Mouse (Mus musculus) urinary bladder, adult 2 months (tissue): ENCODE measurements around the gene Flcn. TPM values are rescaled to one million over a fixed set of nuclear protein-coding genes. Genes with fewer than 3 reads are reported as not detected.
"Not testable (repeated sequence)": the region's sequence is repeated elsewhere in the genome, so short reads cannot be mapped to it uniquely, and the experiment has no call there.

ENCODE experiments used
- DNase-seq: peaks from one replicate; pipeline ENCODE4 v3.0.0; 2022; ENCODE audit warnings: low spot score
- polyA plus RNA-seq: library from polyadenylated mRNA; depleted of rRNA; stranded (reverse); fragments of >200 nt; gene quantifications from 2 replicates; pipeline ENCODE4 v1.2.3, GENCODE M21; 2012; rRNA removed

Flcn gene
- polyA plus RNA-seq: 42.6 and 48.8 TPM in 2 replicates

- DNase-seq: peak; percentile 89
These were observed at the start of gene Flcn for GRCm38 (mm10) chr11:59809670-59810474. Gene Flcn, minus strand, starts transcription at chr11:59810016.

- DNase-seq: no peak
These were observed 43.0 kb upstream of the Flcn start for GRCm38 (mm10) chr11:59852865-59853264.

GRCm38 (mm10) chr11:59847891-59848884 lies 38.4 kb upstream of the Flcn start:
- peak; percentile 80 for DNase-seq

GRCm38 (mm10) chr11:59847131-59847530 lies 37.3 kb upstream of the Flcn start:
- no peak for DNase-seq

GRCm38 (mm10) chr11:59846311-59846710 lies 36.5 kb upstream of the Flcn start:
- DNase-seq: no peak

- peak; percentile 86 for DNase-seq
These were observed 29.8 kb upstream of the Flcn start, which contains the start of gene Cops3 for GRCm38 (mm10) chr11:59839459-59840126. Gene Cops3, minus strand, starts transcription at chr11:59839838.

GRCm38 (mm10) chr11:59839008-59839458 lies 29.2 kb upstream of the Flcn start, which contains the start of gene Nt5m:
Gene Nt5m, plus strand, starts transcription at chr11:59839447.
- no peak for DNase-seq

- DNase-seq: no peak
These were observed 28.6 kb upstream of the Flcn start for GRCm38 (mm10) chr11:59838426-59838825.

GRCm38 (mm10) chr11:59837789-59838188 lies 28.0 kb upstream of the Flcn start:
- DNase-seq: not testable (repeated sequence)

GRCm38 (mm10) chr11:59821625-59822024 lies 11.8 kb upstream of the Flcn start:
- no peak for DNase-seq

GRCm38 (mm10) chr11:59817916-59818315 lies 8.1 kb upstream of the Flcn start:
- DNase-seq: no peak

- DNase-seq: no peak
These were observed 5.8 kb upstream of the Flcn start for GRCm38 (mm10) chr11:59815482-59816065.

GRCm38 (mm10) chr11:59814936-59815335 lies 5.1 kb upstream of the Flcn start:
- DNase-seq: no peak

- DNase-seq: no peak
These were observed 4.5 kb upstream of the Flcn start for GRCm38 (mm10) chr11:59814311-59814710.

GRCm38 (mm10) chr11:59813276-59813675 lies 3.5 kb upstream of the Flcn start:
- no peak for DNase-seq

GRCm38 (mm10) chr11:59811211-59811610 lies 1.4 kb upstream of the Flcn start:
- DNase-seq: no peak

GRCm38 (mm10) chr11:59810480-59811158 lies 803 bp upstream of the Flcn start:
- no peak for DNase-seq

- DNase-seq: no peak
These were observed 646 bp downstream of the Flcn start for GRCm38 (mm10) chr11:59809071-59809669.

- DNase-seq: no peak
These were observed 1.5 kb downstream of the Flcn start for GRCm38 (mm10) chr11:59808170-59808960.
